Mouse (Mus musculus): Measurements from ENCODE around the gene Med27. TPM values are rescaled to one million over a fixed set of nuclear protein-coding genes. Genes with fewer than 3 reads are reported as not detected.
A peak's percentile ranks its signal among the peaks of the same experiment; 100 is the strongest.

The Med27 gene
- polyA plus RNA-seq, 1 experiment from 2014 or later: 45.0 TPM

DNA sequence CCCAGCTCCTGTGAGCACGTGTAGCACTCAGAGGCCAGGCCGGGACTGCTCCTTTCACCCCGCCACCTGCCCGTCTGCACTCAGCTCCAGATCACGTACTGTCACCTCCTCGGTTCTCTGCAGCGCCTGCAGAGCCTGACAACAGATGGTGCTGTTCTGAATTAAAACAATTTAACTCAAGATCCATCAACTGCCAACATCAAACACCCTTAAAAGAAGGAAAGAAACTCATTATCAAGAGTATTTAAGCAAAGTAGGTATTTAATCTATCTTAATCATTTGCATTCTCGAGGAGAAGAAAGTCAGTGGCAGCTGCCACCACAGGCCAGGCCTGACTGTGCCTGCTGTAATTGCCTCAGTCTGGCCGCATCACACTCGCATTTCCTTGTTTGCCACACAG lies 38.8 kb downstream of the Med27 start:
- Histone ChIP-seq H3K4me2 (ENCODE audit: low read depth, low read length) (no peak overlapping the region), H3K4me1 (replicated peaks; ENCODE audit: control insufficient read depth, insufficient read depth, low read length) (no peaks in the 10 kb centered on the region), H3K4me3 (ENCODE audit: low read length) (no peak overlapping the region), H3K27ac (ENCODE audit: low read length) (no peak overlapping the region), H3K9ac (ENCODE audit: low read length) (no peak overlapping the region), H3K9me3 (ENCODE audit: control insufficient read depth, low read length) (no peaks in the 10 kb centered on the region), H3K36me3 (ENCODE audit: control insufficient read depth, insufficient read depth, low read length) (no peaks in the 10 kb centered on the region), H3K27me3 (ENCODE audit: control insufficient read depth, insufficient read depth, low read depth, low read length) (no peaks in the 10 kb centered on the region)
- WGBS: 52% methylated on average over 10 of the region's 10 CpGs
- no peak for ATAC-seq (ENCODE audit: low read depth)

- Histone ChIP-seq H3K27ac (ENCODE audit: low read length) (no peak overlapping the region), H3K4me3 (ENCODE audit: low read length) (no peak overlapping the region), H3K4me2 (ENCODE audit: low read depth, low read length) (no peak overlapping the region), H3K27me3 (ENCODE audit: control insufficient read depth, insufficient read depth, low read depth, low read length) (no peaks in the 10 kb centered on the region), H3K4me1 (replicated peaks; ENCODE audit: control insufficient read depth, insufficient read depth, low read length) (no peaks in the 10 kb centered on the region), H3K9ac (ENCODE audit: low read length) (no peak overlapping the region), H3K9me3 (ENCODE audit: control insufficient read depth, low read length) (no peaks in the 10 kb centered on the region), H3K36me3 (ENCODE audit: control insufficient read depth, insufficient read depth, low read length) (no peaks in the 10 kb centered on the region)
- 80% methylated on average over 2 of the region's 2 CpGs for WGBS
- no peak for ATAC-seq (ENCODE audit: low read depth)
These were observed 40.6 kb downstream of the Med27 start for GRCm38 (mm10) chr2:29387268-29387667.

- H3K4me2 ChIP-seq (ENCODE audit: low read depth, low read length): no peak overlapping the region
- no peaks in the 10 kb centered on the region for H3K36me3 ChIP-seq (ENCODE audit: control insufficient read depth, insufficient read depth, low read length)
- H3K4me1 ChIP-seq (replicated peaks; ENCODE audit: control insufficient read depth, insufficient read depth, low read length): no peaks in the 10 kb centered on the region
- no peaks in the 10 kb centered on the region for H3K9me3 ChIP-seq (ENCODE audit: control insufficient read depth, low read length)
- 77% methylated on average over 7 of the region's 7 CpGs for WGBS
- H3K9ac ChIP-seq (ENCODE audit: low read length): no peak overlapping the region
- H3K27ac ChIP-seq (ENCODE audit: low read length): no peak overlapping the region
- no peaks in the 10 kb centered on the region for H3K27me3 ChIP-seq (ENCODE audit: control insufficient read depth, insufficient read depth, low read depth, low read length)
- ATAC-seq (ENCODE audit: low read depth): no peak
- no peak overlapping the region for H3K4me3 ChIP-seq (ENCODE audit: low read length)
These were observed 42.3 kb downstream of the Med27 start for GRCm38 (mm10) chr2:29388937-29389336.

- no peak overlapping the region for H3K27ac ChIP-seq (ENCODE audit: low read length)
- H3K9ac ChIP-seq (ENCODE audit: low read length): no peak overlapping the region
- H3K36me3 ChIP-seq (ENCODE audit: control insufficient read depth, insufficient read depth, low read length): no peaks in the 10 kb centered on the region
- H3K4me1 ChIP-seq (replicated peaks; ENCODE audit: control insufficient read depth, insufficient read depth, low read length): no peaks in the 10 kb centered on the region
- no peaks in the 10 kb centered on the region for H3K27me3 ChIP-seq (ENCODE audit: control insufficient read depth, insufficient read depth, low read depth, low read length)
- no peaks in the 10 kb centered on the region for H3K9me3 ChIP-seq (ENCODE audit: control insufficient read depth, low read length)
- H3K4me3 ChIP-seq (ENCODE audit: low read length): no peak overlapping the region
- ATAC-seq (ENCODE audit: low read depth): no peak
- H3K4me2 ChIP-seq (ENCODE audit: low read depth, low read length): no peak overlapping the region
- WGBS: 75% methylated on average over 4 of the region's 4 CpGs
These were observed 44.5 kb downstream of the Med27 start for GRCm38 (mm10) chr2:29391086-29391485.

DNA sequence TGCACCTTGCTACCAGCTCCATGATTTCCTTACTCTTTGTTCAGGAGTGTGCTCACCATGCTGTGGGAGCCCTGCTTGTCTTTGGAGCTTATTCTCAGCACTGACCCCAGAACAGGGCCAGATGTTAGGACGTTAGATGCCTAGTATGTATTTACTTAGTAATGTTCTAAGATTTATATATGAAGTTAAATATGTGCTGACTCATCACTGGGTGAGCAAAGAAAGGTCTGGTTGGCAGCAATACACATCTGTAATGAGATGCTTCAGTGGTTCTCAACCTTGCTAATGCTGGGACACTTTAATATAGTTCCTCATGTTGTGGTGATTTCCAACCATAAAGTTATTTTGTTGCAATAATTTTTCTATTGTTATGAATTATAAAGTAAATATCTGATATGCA lies 45.4 kb downstream of the Med27 start:
- WGBS: 37% methylated on average over 1 of the region's 1 CpGs
- no peaks in the 10 kb centered on the region for H3K36me3 ChIP-seq (ENCODE audit: control insufficient read depth, insufficient read depth, low read length)
- no peak overlapping the region for H3K4me2 ChIP-seq (ENCODE audit: low read depth, low read length)
- H3K4me3 ChIP-seq (ENCODE audit: low read length): no peak overlapping the region
- H3K9me3 ChIP-seq (ENCODE audit: control insufficient read depth, low read length): no peaks in the 10 kb centered on the region
- no peaks in the 10 kb centered on the region for H3K27me3 ChIP-seq (ENCODE audit: control insufficient read depth, insufficient read depth, low read depth, low read length)
- no peaks in the 10 kb centered on the region for H3K4me1 ChIP-seq (replicated peaks; ENCODE audit: control insufficient read depth, insufficient read depth, low read length)
- no peak overlapping the region for H3K27ac ChIP-seq (ENCODE audit: low read length)
- H3K9ac ChIP-seq (ENCODE audit: low read length): no peak overlapping the region
- ATAC-seq (ENCODE audit: low read depth): no peak

DNA sequence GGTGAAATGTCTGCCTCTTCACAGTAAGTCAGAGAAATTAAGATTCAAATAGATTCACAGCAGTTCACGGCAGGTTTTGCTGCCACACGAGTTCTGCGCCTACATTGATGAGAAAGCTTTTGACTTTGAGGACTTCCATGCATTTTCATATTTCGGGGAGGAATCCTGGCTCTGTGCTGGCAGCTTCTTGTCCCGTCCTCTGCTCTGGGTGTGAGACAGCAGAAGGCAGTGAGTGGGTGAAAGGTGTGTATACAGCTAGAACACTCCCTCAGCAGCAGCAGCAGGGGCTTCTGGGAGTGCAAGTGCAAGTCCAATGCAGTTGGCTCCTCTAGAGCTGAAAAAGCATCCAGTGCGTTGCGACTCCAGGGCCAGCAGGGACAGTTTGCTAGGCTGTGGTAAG lies 53.6 kb downstream of the Med27 start:
- Histone ChIP-seq H3K27ac (ENCODE audit: low read length) (peak overlapping the region; percentile 45), H3K4me2 (ENCODE audit: low read depth, low read length) (no peak overlapping the region), H3K9me3 (ENCODE audit: control insufficient read depth, low read length) (no peaks in the 10 kb centered on the region), H3K4me1 (replicated peaks; ENCODE audit: control insufficient read depth, insufficient read depth, low read length) (peaks cover 5% of the 10 kb centered on the region), H3K27me3 (ENCODE audit: control insufficient read depth, insufficient read depth, low read depth, low read length) (no peaks in the 10 kb centered on the region), H3K36me3 (ENCODE audit: control insufficient read depth, insufficient read depth, low read length) (no peaks in the 10 kb centered on the region), H3K4me3 (ENCODE audit: low read length) (no peak overlapping the region), H3K9ac (ENCODE audit: low read length) (no peak overlapping the region)
- no peak; the same call in 1 of the 2 replicates for ATAC-seq (ENCODE audit: low read depth)
- WGBS: 75% methylated on average over 7 of the region's 7 CpGs

DNA sequence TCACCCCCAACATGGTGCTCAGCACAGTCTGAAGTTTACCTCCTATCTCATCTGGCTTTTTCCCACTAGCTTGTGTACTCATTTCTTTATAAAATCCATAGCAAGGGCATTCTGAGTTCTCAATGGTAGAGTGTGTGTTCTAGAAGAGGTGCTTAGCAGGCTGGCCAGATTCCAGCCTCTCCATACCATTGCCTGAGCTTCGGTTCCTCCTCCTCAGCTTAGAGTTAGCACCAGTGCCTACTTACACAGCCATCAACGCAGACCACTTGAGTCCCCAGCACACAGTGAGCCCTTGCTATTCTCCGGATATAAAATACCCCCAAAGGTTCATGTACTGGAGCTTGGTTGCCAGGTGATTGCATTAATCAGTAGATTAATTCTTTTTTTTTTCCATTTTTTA lies 54.2 kb downstream of the Med27 start:
- H3K27me3 ChIP-seq (ENCODE audit: control insufficient read depth, insufficient read depth, low read depth, low read length): no peaks in the 10 kb centered on the region
- no peak overlapping the region for H3K9ac ChIP-seq (ENCODE audit: low read length)
- no peaks in the 10 kb centered on the region for H3K9me3 ChIP-seq (ENCODE audit: control insufficient read depth, low read length)
- H3K4me1 ChIP-seq (replicated peaks; ENCODE audit: control insufficient read depth, insufficient read depth, low read length): peaks cover 5% of the 10 kb centered on the region
- WGBS: 58% methylated on average over 3 of the region's 3 CpGs
- ATAC-seq (ENCODE audit: low read depth): peak; percentile 88
- H3K4me3 ChIP-seq (ENCODE audit: low read length): no peak overlapping the region
- H3K36me3 ChIP-seq (ENCODE audit: control insufficient read depth, insufficient read depth, low read length): no peaks in the 10 kb centered on the region
- H3K4me2 ChIP-seq (ENCODE audit: low read depth, low read length): no peak overlapping the region
- peak overlapping the region; percentile 45 for H3K27ac ChIP-seq (ENCODE audit: low read length)

DNA sequence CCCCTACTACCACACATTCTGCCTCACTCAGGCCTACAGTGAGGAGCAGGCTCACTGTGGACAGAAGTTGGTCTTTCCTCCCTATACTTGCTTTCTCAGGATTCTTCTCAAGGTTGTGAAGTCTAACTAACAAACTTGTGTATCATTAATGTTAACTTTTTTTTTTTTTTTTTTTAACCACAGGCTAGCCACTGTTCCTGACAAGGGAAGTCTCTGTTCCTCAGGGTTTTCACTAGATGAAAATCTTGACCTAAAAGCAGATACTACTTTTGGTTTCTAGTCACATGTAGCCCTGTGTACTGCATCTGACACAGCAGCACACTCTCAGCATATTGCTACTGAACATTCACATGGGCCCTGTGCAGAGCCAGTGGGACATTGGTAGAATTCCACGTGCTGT lies 55.2 kb downstream of the Med27 start:
- no peak overlapping the region for H3K4me3 ChIP-seq (ENCODE audit: low read length)
- H3K4me1 ChIP-seq (replicated peaks; ENCODE audit: control insufficient read depth, insufficient read depth, low read length): peaks cover 5% of the 10 kb centered on the region
- no peak overlapping the region for H3K27ac ChIP-seq (ENCODE audit: low read length)
- H3K36me3 ChIP-seq (ENCODE audit: control insufficient read depth, insufficient read depth, low read length): no peaks in the 10 kb centered on the region
- WGBS: 94% methylated on average over 1 of the region's 1 CpGs
- no peaks in the 10 kb centered on the region for H3K9me3 ChIP-seq (ENCODE audit: control insufficient read depth, low read length)
- no peaks in the 10 kb centered on the region for H3K27me3 ChIP-seq (ENCODE audit: control insufficient read depth, insufficient read depth, low read depth, low read length)
- no peak overlapping the region for H3K9ac ChIP-seq (ENCODE audit: low read length)
- no peak overlapping the region for H3K4me2 ChIP-seq (ENCODE audit: low read depth, low read length)
- no peak for ATAC-seq (ENCODE audit: low read depth)

- peak; percentile 53 for ATAC-seq (ENCODE audit: low read depth)
- no peaks in the 10 kb centered on the region for H3K36me3 ChIP-seq (ENCODE audit: control insufficient read depth, insufficient read depth, low read length)
- no peaks in the 10 kb centered on the region for H3K27me3 ChIP-seq (ENCODE audit: control insufficient read depth, insufficient read depth, low read depth, low read length)
- 62% methylated on average over 3 of the region's 3 CpGs for whole genome bisulfite sequencing
- H3K4me2 ChIP-seq (ENCODE audit: low read depth, low read length): no peak overlapping the region
- no peak overlapping the region for H3K27ac ChIP-seq (ENCODE audit: low read length)
- H3K9ac ChIP-seq (ENCODE audit: low read length): no peak overlapping the region
- no peak overlapping the region for H3K4me3 ChIP-seq (ENCODE audit: low read length)
- H3K4me1 ChIP-seq (replicated peaks; ENCODE audit: control insufficient read depth, insufficient read depth, low read length): peaks cover 5% of the 10 kb centered on the region
- H3K9me3 ChIP-seq (ENCODE audit: control insufficient read depth, low read length): no peaks in the 10 kb centered on the region
These were observed 56.0 kb downstream of the Med27 start for GRCm38 (mm10) chr2:29402550-29403076.

Measured in lung, embryonic 16.5 days (tissue).